Mouse (Mus musculus) midbrain, embryonic 14.5 days (tissue): ENCODE results near the gene Dnajc5. TPM values are rescaled to one million over a fixed set of nuclear protein-coding genes. Genes with fewer than 3 reads are reported as not detected.

Source experiments
- ATAC-seq: fragments of 200-750 bp; cut with Nextera tagmentation; 2 replicates; pipeline ENCODE4 v1.8.0; 2017; ENCODE audit warnings: moderate number of reproducible peaks, moderate library complexity; ENCODE audit not compliant: low FRiP score, low TSS enrichment
- DNase-seq: peaks from one replicate; pipeline ENCODE4 v3.0.0-alpha.2; 2015
- H3K27ac ChIP-seq: fragments of 300-500 bp; sonication (generic); replicated peaks from 2 replicates; pipeline ENCODE4 v1.5.1; 2014; ENCODE audit warnings: mild to moderate bottlenecking, low read depth, low read length, moderate library complexity
- H3K27me3 ChIP-seq: fragments of 300-500 bp; sonication (generic); 2 replicates; pipeline ENCODE4 v1.6.1; 2014; ENCODE audit warnings: low read length, control low read depth, mixed read lengths; ENCODE audit not compliant: control insufficient read depth, insufficient read depth
- H3K36me3 ChIP-seq: fragments of 300-500 bp; sonication (generic); 2 replicates; pipeline ENCODE4 v1.6.1; 2014; ENCODE audit warnings: low read length, control low read depth; ENCODE audit not compliant: control insufficient read depth, insufficient read depth
- H3K4me1 ChIP-seq: fragments of 300-500 bp; sonication (generic); 2 replicates; pipeline ENCODE4 v1.6.1; 2014; ENCODE audit warnings: mild to moderate bottlenecking, antibody characterized with exemption, low read length, control low read depth; ENCODE audit not compliant: control insufficient read depth, insufficient read depth
- H3K4me2 ChIP-seq: fragments of 300-500 bp; sonication (generic); 2 replicates; pipeline ENCODE4 v1.6.1; 2014; ENCODE audit warnings: mild to moderate bottlenecking, low read length, moderate library complexity
- H3K4me3 ChIP-seq: fragments of 300-500 bp; sonication (generic); replicated peaks from 2 replicates; pipeline ENCODE4 v1.5.1; 2014; ENCODE audit warnings: low read depth, low read length
- H3K9ac ChIP-seq: fragments of 300-500 bp; sonication (generic); replicated peaks from 2 replicates; pipeline ENCODE4 v1.6.1; 2014; ENCODE audit warnings: mild to moderate bottlenecking, low read length, moderate library complexity
- H3K9me3 ChIP-seq: fragments of 300-500 bp; sonication (generic); 2 replicates; pipeline ENCODE4 v1.6.1; 2016; ENCODE audit warnings: low read length, control low read depth, mixed read lengths; ENCODE audit not compliant: control insufficient read depth
- WGBS: fragments of 180-500 bp; shearing (Covaris S2); extraction: QIAGEN DNeasy Blood & Tissue Kit; methylation state at CpG from one replicate; pipeline ENCODE4 v1.1.7; 2014; 5-methylcytosine and 5-hydroxymethylcytosine counted together
- polyA plus RNA-seq: library from polyadenylated mRNA; unstranded; fragments of >200 nt; fragmentation: Nextera tagmentation; extraction: Ambion mirVana; gene quantifications from 2 replicates; pipeline ENCODE4 v1.2.1, GENCODE M21; 2014

Dnajc5 gene
- polyA plus RNA-seq, 1 experiment from 2014 or later, result 233 TPM

DNA sequence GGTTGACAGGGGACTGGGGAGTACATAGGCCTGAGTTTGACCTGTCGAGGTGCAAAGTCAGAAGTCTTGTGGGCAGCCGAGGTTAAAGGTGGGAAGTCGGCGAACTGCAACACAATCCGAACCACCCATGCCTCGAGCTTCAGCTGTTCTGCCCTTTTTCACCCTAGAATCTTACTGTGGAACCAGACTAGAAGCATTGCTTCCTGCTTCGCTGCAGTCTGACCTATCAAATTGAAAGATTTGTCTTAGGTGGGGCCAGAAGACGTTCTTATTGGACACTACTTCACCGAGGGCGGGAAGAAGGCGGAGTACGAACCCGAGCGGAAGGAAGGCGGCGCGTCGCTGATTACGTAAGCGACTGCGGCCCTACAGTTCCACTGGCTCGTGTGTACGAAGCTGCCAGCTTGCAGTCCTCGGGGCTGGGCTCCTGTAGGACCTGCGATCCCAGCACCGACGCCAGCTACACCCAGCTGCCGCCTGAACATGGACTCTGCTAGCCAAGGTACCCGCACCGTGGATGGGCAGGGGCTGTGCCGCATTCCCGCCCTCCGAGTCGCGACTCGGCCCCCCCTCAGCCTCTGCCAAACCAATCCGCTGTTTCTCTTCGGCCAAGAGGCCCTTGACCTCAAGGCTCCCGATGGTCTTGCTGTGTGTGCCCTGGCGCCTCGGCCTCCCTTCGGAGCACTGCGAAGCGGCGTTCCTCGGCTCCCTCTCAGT, 23.3 kb upstream of the Dnajc5 start, which contains the start of gene Tpd52l2:
Gene Tpd52l2, plus strand, starts transcription at position 312 of the 717 bp plus-strand sequence.
- ATAC-seq, result peak; percentile 97
- peaks cover 8% of the 10 kb centered on the region; the same call in 1 of the 2 replicates for H3K4me1 ChIP-seq
- H3K4me3 ChIP-seq, result peak within 1 kb of the TSS; percentile 78
- H3K4me2 ChIP-seq, result peak within 1 kb of the TSS; percentile 97
- under 1% methylated on average over 46 of the region's 46 CpGs for WGBS
- no peaks in the 10 kb centered on the region for H3K27me3 ChIP-seq
- peak; percentile 98 for DNase-seq
- H3K36me3 ChIP-seq, result peaks cover 24% of the 10 kb centered on the region
- no peaks in the 10 kb centered on the region for H3K9me3 ChIP-seq
- peak within 1 kb of the TSS; percentile 89 for H3K9ac ChIP-seq
- H3K27ac ChIP-seq, result peak within 1 kb of the TSS; percentile 82

DNA sequence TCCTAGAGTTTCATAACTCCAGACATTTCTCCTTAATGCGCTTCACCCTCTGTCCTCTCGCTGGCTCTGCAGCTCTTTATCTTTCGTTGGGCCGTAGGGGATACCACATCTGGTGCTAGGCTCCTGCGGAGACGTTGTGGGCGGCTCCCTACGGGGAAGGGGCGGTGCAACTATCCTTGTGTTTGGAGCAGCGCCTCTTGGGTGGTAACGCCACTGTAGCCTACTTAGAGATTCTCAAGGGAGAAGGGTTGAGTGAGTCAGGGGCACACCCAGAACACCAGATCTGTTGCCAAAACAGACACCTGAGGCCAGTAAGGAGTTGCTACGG, 22.8 kb upstream of the Dnajc5 start:
- DNase-seq, result peak; percentile 29
- ATAC-seq, result peak; percentile 26; the same call in 1 of the 2 replicates
- no peaks in the 10 kb centered on the region for H3K9me3 ChIP-seq
- no peaks in the 10 kb centered on the region for H3K27me3 ChIP-seq
- peaks cover 8% of the 10 kb centered on the region; the same call in 1 of the 2 replicates for H3K4me1 ChIP-seq
- peak overlapping the region; percentile 89 for H3K9ac ChIP-seq
- H3K4me3 ChIP-seq, result peak overlapping the region; percentile 78
- peaks cover 29% of the 10 kb centered on the region for H3K36me3 ChIP-seq
- WGBS, result under 1% methylated on average over 12 of the region's 12 CpGs
- peak overlapping the region; percentile 82 for H3K27ac ChIP-seq
- H3K4me2 ChIP-seq, result peak overlapping the region; percentile 97

GRCm38 (mm10) chr2:181498644-181499043, 21.6 kb upstream of the Dnajc5 start:
- Histone ChIP-seq H3K27me3 (no peaks in the 10 kb centered on the region), H3K4me3 (no peak overlapping the region)
- WGBS, result 81% methylated on average over 4 of the region's 4 CpGs

GRCm38 (mm10) chr2:181509191-181509590, 11.1 kb upstream of the Dnajc5 start:
- no peak overlapping the region for H3K4me3 ChIP-seq
- ATAC-seq, result no peak
- H3K9ac ChIP-seq, result no peak overlapping the region
- 92% methylated on average over 2 of the region's 2 CpGs for WGBS
- no peaks in the 10 kb centered on the region for H3K27me3 ChIP-seq
- no peak overlapping the region for H3K27ac ChIP-seq
- H3K9me3 ChIP-seq, result no peaks in the 10 kb centered on the region
- DNase-seq, result no peak
- H3K4me1 ChIP-seq, result no peaks in the 10 kb centered on the region
- no peak overlapping the region for H3K4me2 ChIP-seq
- peaks cover 91% of the 10 kb centered on the region for H3K36me3 ChIP-seq

More at GRCm38 (mm10) chr2:181498644-181499043, 21.6 kb upstream of the Dnajc5 start:
- Histone ChIP-seq H3K4me1 (peaks cover 8% of the 10 kb centered on the region; the same call in 1 of the 2 replicates), H3K27ac (no peak overlapping the region), H3K9ac (no peak overlapping the region), H3K36me3 (peaks cover 38% of the 10 kb centered on the region), H3K9me3 (no peaks in the 10 kb centered on the region), H3K4me2 (no peak overlapping the region)
- ATAC-seq (no peak), DNase-seq (no peak)

- no peak for ATAC-seq
- DNase-seq, result no peak
- Histone ChIP-seq H3K4me2 (no peak overlapping the region), H3K27ac (no peak overlapping the region), H3K27me3 (no peaks in the 10 kb centered on the region), H3K9me3 (no peaks in the 10 kb centered on the region), H3K4me1 (no peaks in the 10 kb centered on the region), H3K4me3 (no peak overlapping the region), H3K36me3 (peaks cover 89% of the 10 kb centered on the region), H3K9ac (no peak overlapping the region)
- 98% methylated on average over 8 of the region's 8 CpGs for WGBS
Measured at GRCm38 (mm10) chr2:181511231-181511630, 9.1 kb upstream of the Dnajc5 start.

DNA sequence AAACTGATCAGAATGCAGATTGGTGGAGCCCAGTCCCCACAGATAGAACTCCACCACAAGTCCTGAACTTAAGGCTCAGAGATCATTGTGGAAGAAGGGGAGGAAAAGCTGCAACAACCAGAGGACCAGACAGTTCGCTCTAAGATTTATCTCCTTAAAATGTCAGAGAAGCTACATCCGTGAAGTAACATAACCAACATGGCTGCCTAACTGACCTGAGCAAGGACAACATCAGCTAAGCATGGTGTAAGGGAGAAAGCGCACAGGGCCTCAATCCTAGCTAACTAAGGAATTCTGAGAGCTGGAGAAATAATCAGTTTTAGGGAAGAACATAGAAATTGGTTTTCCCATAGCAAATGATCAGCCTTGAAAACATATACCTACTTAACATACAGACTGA, 1.1 kb upstream of the Dnajc5 start:
- Histone ChIP-seq H3K27me3 (no peaks in the 10 kb centered on the region), H3K4me3 (peak overlapping the region; percentile 94), H3K4me2 (peak overlapping the region; percentile 67), H3K36me3 (peaks cover 32% of the 10 kb centered on the region), H3K27ac (peak overlapping the region; percentile 95), H3K9ac (peak overlapping the region; percentile 89), H3K9me3 (no peaks in the 10 kb centered on the region), H3K4me1 (peaks cover 24% of the 10 kb centered on the region)
- ATAC-seq, result no peak
- WGBS, result 76% methylated on average over 3 of the region's 3 CpGs
- DNase-seq, result no peak

DNA sequence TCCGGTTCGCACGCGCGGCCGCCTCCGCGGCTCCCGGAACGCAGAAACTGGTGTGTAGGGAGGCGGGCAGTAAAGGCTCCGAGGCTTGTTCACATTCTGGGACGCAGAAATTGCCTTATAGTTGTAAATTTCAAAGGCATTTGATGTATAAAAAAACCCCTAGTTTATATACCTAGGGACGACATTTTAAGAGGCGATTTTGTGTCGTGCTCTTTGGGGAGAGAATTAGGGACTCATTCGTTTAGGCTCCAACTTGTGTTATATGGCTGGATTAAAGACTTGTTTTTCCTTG, 597 bp downstream of the Dnajc5 start:
- ATAC-seq, result no peak
- peak overlapping the region; percentile 89 for H3K9ac ChIP-seq
- under 1% methylated on average over 17 of the region's 17 CpGs for WGBS

GRCm38 (mm10) chr2:181521491-181521890, 1.2 kb downstream of the Dnajc5 start:
- Histone ChIP-seq H3K4me1 (peaks cover 24% of the 10 kb centered on the region), H3K4me3 (peak overlapping the region; percentile 94), H3K36me3 (peaks cover 14% of the 10 kb centered on the region), H3K4me2 (peak overlapping the region; percentile 67), H3K27ac (no peak overlapping the region), H3K9me3 (no peaks in the 10 kb centered on the region), H3K27me3 (no peaks in the 10 kb centered on the region), H3K9ac (peak overlapping the region; percentile 89)
- ATAC-seq (no peak), DNase-seq (no peak)
- WGBS, result 70% methylated on average over 10 of the region's 10 CpGs

More for the DNA sequence above, 597 bp downstream of the Dnajc5 start:
- H3K36me3 ChIP-seq, result peaks cover 20% of the 10 kb centered on the region
- peak overlapping the region; percentile 95 for H3K27ac ChIP-seq
- H3K4me2 ChIP-seq, result peak overlapping the region; percentile 67
- no peaks in the 10 kb centered on the region for H3K27me3 ChIP-seq
- peak overlapping the region; percentile 94 for H3K4me3 ChIP-seq
- peaks cover 24% of the 10 kb centered on the region for H3K4me1 ChIP-seq
- H3K9me3 ChIP-seq, result no peaks in the 10 kb centered on the region
- DNase-seq, result no peak

DNA sequence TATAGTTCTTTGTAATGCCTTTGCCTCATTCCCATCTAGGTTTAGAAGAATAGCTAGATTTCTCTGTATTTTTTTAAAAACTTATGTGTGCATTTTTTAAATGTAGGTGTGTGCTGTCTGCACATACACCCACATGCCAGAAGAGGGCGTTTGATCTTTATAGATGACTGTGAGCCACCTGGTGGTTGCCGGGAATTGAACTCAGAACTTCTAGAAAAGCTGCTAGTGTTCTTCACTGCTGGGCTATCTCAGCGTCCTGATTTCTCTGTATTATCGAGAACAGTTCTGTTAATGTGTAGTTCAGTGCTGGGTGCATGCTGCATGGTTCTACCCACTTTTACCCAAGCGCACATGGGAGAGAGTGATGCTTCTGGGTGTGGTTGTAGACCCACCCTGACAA, 2.5 kb downstream of the Dnajc5 start:
- H3K9ac ChIP-seq, result no peak overlapping the region
- ATAC-seq (no peak), DNase-seq (peak; percentile 40)

More for the DNA sequence above, 2.5 kb downstream of the Dnajc5 start:
- Histone ChIP-seq H3K4me2 (no peak overlapping the region), H3K27me3 (no peaks in the 10 kb centered on the region), H3K36me3 (peaks cover under 1% of the 10 kb centered on the region; the same call in 1 of the 2 replicates), H3K9me3 (no peaks in the 10 kb centered on the region), H3K4me1 (peaks cover 24% of the 10 kb centered on the region), H3K27ac (no peak overlapping the region), H3K4me3 (no peak overlapping the region)
- 74% methylated on average over 5 of the region's 5 CpGs for WGBS
